Mouse (Mus musculus) R1 (cell line): Measurements from ENCODE around the gene Ndst4.

Experiments used
- DNase-seq: peaks from one replicate; pipeline ENCODE4 v3.0.0-alpha.2; 2018; ENCODE audit warnings: low read depth, low spot score

Ndst4 gene

GRCm38 (mm10) chr3:125403601-125404396 is at the start of gene Ndst4:
Gene Ndst4 (plus strand): TSS chr3:125404076.
- DNase-seq, result no peak

GRCm38 (mm10) chr3:125397443-125397842 is 6.4 kb upstream of the Ndst4 start:
- DNase-seq, result no peak

- no peak for DNase-seq
Measured at GRCm38 (mm10) chr3:125406456-125406855, 2.6 kb downstream of the Ndst4 start.

GRCm38 (mm10) chr3:125406991-125407390 is 3.1 kb downstream of the Ndst4 start:
- DNase-seq, result no peak

GRCm38 (mm10) chr3:125466894-125467652 is 63.2 kb downstream of the Ndst4 start:
- DNase-seq, result no peak

GRCm38 (mm10) chr3:125510102-125510501 is 106.2 kb downstream of the Ndst4 start:
- no peak for DNase-seq

- DNase-seq, result no peak
Measured at GRCm38 (mm10) chr3:125533371-125533770, 129.5 kb downstream of the Ndst4 start.

GRCm38 (mm10) chr3:125570602-125571001 is 166.7 kb downstream of the Ndst4 start:
- no peak for DNase-seq

- peak; percentile 60 for DNase-seq
Measured at GRCm38 (mm10) chr3:125632233-125632632, 228.4 kb downstream of the Ndst4 start.

GRCm38 (mm10) chr3:125655009-125655635 is 251.2 kb downstream of the Ndst4 start:
- DNase-seq, result no peak

- peak; percentile 6 for DNase-seq
Measured at GRCm38 (mm10) chr3:125660114-125660717, 256.3 kb downstream of the Ndst4 start.

GRCm38 (mm10) chr3:125660884-125661532 is 257.1 kb downstream of the Ndst4 start:
- no peak for DNase-seq

GRCm38 (mm10) chr3:125673997-125674794 is 270.3 kb downstream of the Ndst4 start:
- no peak for DNase-seq

GRCm38 (mm10) chr3:125675211-125675896 is 271.5 kb downstream of the Ndst4 start:
- no peak for DNase-seq

- no peak for DNase-seq
Measured at GRCm38 (mm10) chr3:125678924-125679323, 275.0 kb downstream of the Ndst4 start.

GRCm38 (mm10) chr3:125683460-125684230 is 279.8 kb downstream of the Ndst4 start:
- DNase-seq, result no peak

GRCm38 (mm10) chr3:125684583-125684982 is 280.7 kb downstream of the Ndst4 start:
- DNase-seq, result no peak

GRCm38 (mm10) chr3:125687601-125688000 is 283.7 kb downstream of the Ndst4 start:
- DNase-seq, result no peak

GRCm38 (mm10) chr3:125690948-125691347 is 287.1 kb downstream of the Ndst4 start:
- no peak for DNase-seq
